Comparison of ENCODE assay signal across 11 mouse cellular contexts in genomic region chr6:125483515-125484312, GRCm38 (mm10). TPM values are rescaled to one million over a fixed set of nuclear protein-coding genes. Genes with fewer than 3 reads are reported as not detected.
DNase-seq lines count a peak whose midpoint lies in the region; ATAC-seq and TF ChIP-seq lines count a peak whose summit lies in the region.
"Had no signal": no experiment of that assay in that cellular context is flagged by ENCODE, and none has a peak within 500 bp of the region (broad histone marks: within the 10 kb centered on the region; RNA-seq: fewer than 3 reads in every experiment).

No protein-coding gene starts in this region.

- DNase-seq in heart, adult 2 months: no peak
- no peak for DNase-seq in frontal cortex, postnatal 14 days (ENCODE audit: low spot score in 2 of 2)
- no peak for DNase-seq in left cerebral cortex, adult 18-20 months (ENCODE audit: low spot score in 2 of 2)
- DNase-seq: gastrocnemius, postnatal 36 days had no signal

- ATAC-seq in heart, embryonic 11.5 days (replicated peaks; ENCODE audit: insufficient number of reproducible peaks, low FRiP score, low TSS enrichment): no peak
- peak; percentile 65 for ATAC-seq in monocyte, adult 5-6 weeks (replicated peaks; ENCODE audit: insufficient number of reproducible peaks, low FRiP score, low TSS enrichment, poor library complexity, severe bottlenecking)
- ATAC-seq in intestine, embryonic 15.5 days: no peak
- ATAC-seq: intestine, embryonic 16.5 days had no signal

- TF ChIP-seq EP300 in heart, adult 2 months (IDR thresholded peaks at IDR 0.05; ENCODE audit: insufficient read depth, low read depth, low read length): no peak

- TF ChIP-seq POLR2A in heart, adult 2 months (IDR thresholded peaks at IDR 0.05; ENCODE audit: insufficient read depth, low read depth, low read length): no peak
- TF ChIP-seq POLR2A in bone marrow macrophage, adult 2 months (IDR thresholded peaks at IDR 0.05; ENCODE audit: borderline replicate concordance, low read depth, low read length): no peak

- no peak overlapping the region for H3K9ac ChIP-seq in heart, adult 2 months (ENCODE audit: low read depth, low read length)
- no peak overlapping the region for H3K9ac ChIP-seq in heart, embryonic 11.5 days (ENCODE audit: low read depth, low read length)
- no peak overlapping the region for H3K9ac ChIP-seq in intestine, embryonic 15.5 days
- H3K9ac ChIP-seq: neural tube, embryonic 15.5 days had no signal

- H3K4me2 ChIP-seq in heart, embryonic 11.5 days: no peak overlapping the region
- no peak overlapping the region for H3K4me2 ChIP-seq in intestine, embryonic 15.5 days (replicated peaks)
- H3K4me2 ChIP-seq: neural tube, embryonic 15.5 days had no signal

- peak overlapping the region; percentile 79; the same call in 1 of the 2 replicates for H3K27ac ChIP-seq in heart, adult 2 months
- H3K27ac ChIP-seq in heart, embryonic 11.5 days (ENCODE audit: low read depth, low read length): no peak overlapping the region
- 0 out of 2 replicates have a peak overlapping the region, but pooled peaks have one; percentile 94 for H3K27ac ChIP-seq in bone marrow macrophage, adult 2 months (ENCODE audit: insufficient read depth, low read depth, low read length)
- no peak overlapping the region for H3K27ac ChIP-seq in intestine, embryonic 15.5 days
- H3K27ac ChIP-seq: neural tube, embryonic 15.5 days had no signal

- peaks cover 38% of the 10 kb centered on the region for H3K4me1 ChIP-seq in heart, adult 2 months (ENCODE audit: control insufficient read depth, insufficient read depth, low read length)
- H3K4me1 ChIP-seq in heart, embryonic 11.5 days (ENCODE audit: control insufficient read depth, insufficient read depth, low read length): peaks cover 39% of the 10 kb centered on the region
- H3K4me1 ChIP-seq in bone marrow macrophage, adult 2 months (ENCODE audit: control insufficient read depth, insufficient read depth, low read length): peaks cover 70% of the 10 kb centered on the region
- peaks cover 37% of the 10 kb centered on the region for H3K4me1 ChIP-seq in intestine, embryonic 15.5 days (replicated peaks)

- H3ac ChIP-seq in C2C12 (ENCODE audit: control insufficient read depth, insufficient read length, low read depth): peak overlapping the region; percentile 13

- WGBS in heart, adult 2 months: 86% methylated on average over 12 of the region's 12 CpGs
- WGBS in heart, embryonic 11.5 days (ENCODE audit: insufficient replicate concordance): 78% methylated on average over 12 of the region's 12 CpGs
- 79% methylated on average over 12 of the region's 12 CpGs for WGBS in intestine, embryonic 15.5 days

- peaks cover 65% of the 10 kb centered on the region for H3K79me3 ChIP-seq in C2C12 (ENCODE audit: low read depth)

- peaks cover 3% of the 10 kb centered on the region; the same call in 1 of the 2 replicates for H3K79me2 ChIP-seq in heart, adult 2 months (replicated peaks; ENCODE audit: control insufficient read depth, insufficient read depth, low read length)
- peaks cover 88% of the 10 kb centered on the region for H3K79me2 ChIP-seq in C2C12 (ENCODE audit: control insufficient read depth, insufficient read depth)

- no peaks in the 10 kb centered on the region for H3K36me3 ChIP-seq in heart, adult 2 months (ENCODE audit: control insufficient read depth, insufficient read depth, low read length)
- H3K36me3 ChIP-seq in heart, embryonic 11.5 days (ENCODE audit: control insufficient read depth, insufficient read depth, low read length): no peaks in the 10 kb centered on the region
- peaks cover 5% of the 10 kb centered on the region for H3K36me3 ChIP-seq in C2C12 (ENCODE audit: control insufficient read depth, insufficient read depth)
- no peaks in the 10 kb centered on the region for H3K36me3 ChIP-seq in intestine, embryonic 15.5 days
- H3K36me3 ChIP-seq: neural tube, embryonic 15.5 days had no signal

- no peak overlapping the region for H3K4me3 ChIP-seq in heart, adult 2 months
- H3K4me3 ChIP-seq in heart, embryonic 11.5 days (ENCODE audit: low read depth, low read length): no peak overlapping the region
- no peak overlapping the region for H3K4me3 ChIP-seq in C2C12 (ENCODE audit: insufficient read depth, poor library complexity, severe bottlenecking)
- no peak overlapping the region for H3K4me3 ChIP-seq in bone marrow macrophage, adult 2 months (ENCODE audit: insufficient read depth, low read length)
- no peak overlapping the region for H3K4me3 ChIP-seq in intestine, embryonic 15.5 days (replicated peaks)
- H3K4me3 ChIP-seq: neural tube, embryonic 15.5 days had no signal

- intact Hi-C loops in heart, adult 2 months (cut with DNase I): no loop called here

- no peaks in the 10 kb centered on the region for H3K27me3 ChIP-seq in heart, adult 2 months (ENCODE audit: control insufficient read depth, insufficient read depth, low read length)
- H3K27me3 ChIP-seq in heart, embryonic 11.5 days (ENCODE audit: control insufficient read depth, insufficient read depth, low read length): peaks cover 11% of the 10 kb centered on the region
- H3K27me3 ChIP-seq in C2C12 (ENCODE audit: control insufficient read depth, insufficient read depth, insufficient read length): no peaks in the 10 kb centered on the region
- no peaks in the 10 kb centered on the region for H3K27me3 ChIP-seq in intestine, embryonic 15.5 days (replicated peaks)
- H3K27me3 ChIP-seq: neural tube, embryonic 15.5 days had no signal

- TF ChIP-seq CTCF in heart, adult 2 months (IDR thresholded peaks at IDR 0.05): no peak
- TF ChIP-seq CTCF in C2C12 (IDR thresholded peaks at IDR 0.05; ENCODE audit: control insufficient read depth, insufficient read depth, insufficient read length): no peak
- TF ChIP-seq CTCF in bone marrow macrophage, adult 2 months (IDR thresholded peaks at IDR 0.05; ENCODE audit: low read depth, low read length): no peak; the same call in 1 of the 2 replicates

- no peaks in the 10 kb centered on the region for H3K9me3 ChIP-seq in heart, embryonic 11.5 days (replicated peaks; ENCODE audit: control insufficient read depth, low read length)
- no peaks in the 10 kb centered on the region for H3K9me3 ChIP-seq in intestine, embryonic 15.5 days
- H3K9me3 ChIP-seq: neural tube, embryonic 15.5 days had no signal

TF ChIP-seq in C2C12, 6 proteins besides CTCF, POLR2A, EP300 and RAD21:
- TF ChIP-seq FOSL1 (IDR thresholded peaks at IDR 0.05; ENCODE audit: insufficient read depth, low read length, poor library complexity, severe bottlenecking) (peak; percentile 22), USF1 (IDR thresholded peaks at IDR 0.05; ENCODE audit: low read depth) (peak; percentile 19), MAX (IDR thresholded peaks at IDR 0.05) (no peak), CEBPB (IDR thresholded peaks at IDR 0.05; ENCODE audit: low read depth) (peak; percentile 38), MYOD1 (IDR thresholded peaks at IDR 0.05; ENCODE audit: control insufficient read depth, insufficient read length, low read depth) (no peak)

RNA-seq across cellular contexts. Expression of gene Cd9, which starts 10.9 kb away (rescaled TPM):
- total RNA-seq in heart, adult 2 months (2021): 10 to 100 TPM; 51.6 to 67.2 TPM
- 97.7 and 108 TPM in 2 replicates for polyA plus RNA-seq in heart, adult 2 months (2012; rRNA removed)
- 70.9 and 80.8 TPM in 2 replicates for polyA plus RNA-seq in heart, embryonic 11.5 days (2014; fragmentation: Nextera tagmentation; extraction: Ambion mirVana)
- 236 TPM for polyA plus RNA-seq in C2C12 (2012; fragmentation: generic; extraction: Trizol)
- polyA plus RNA-seq in bone marrow macrophage, adult 2 months (2012; ENCODE audit: insufficient read depth, insufficient read length, missing spikeins): 321 and 343 TPM in 2 replicates
- 490 to 606 TPM (median 578 TPM) in 3 replicates for total RNA-seq in monocyte, adult 5-6 weeks (2017)
- 160 and 171 TPM in 2 replicates for polyA plus RNA-seq in intestine, embryonic 15.5 days (2015; fragmentation: Nextera tagmentation; extraction: Ambion mirVana)
- 10 to 100 TPM; 37.7 to 41.6 TPM for total RNA-seq in left cerebral cortex, adult 18-20 months (2021)

Comparison
In these comparisons a context has a peak if more than half of its experiments do, and no peak if none do; other contexts are left out.
1. H3K27ac ChIP-seq: peak in heart, adult 2 months (single experiment) and bone marrow macrophage, adult 2 months (single experiment); none in heart, embryonic 11.5 days (single experiment) and intestine, embryonic 15.5 days (single experiment).